Mouse (Mus musculus) forebrain, embryonic 15.5 days (tissue): ENCODE data around the gene Rcl1. TPM values are rescaled to one million over a fixed set of nuclear protein-coding genes. Genes with fewer than 3 reads are reported as not detected.

Experiments used
- ATAC-seq: fragments of 200-750 bp; cut with Nextera tagmentation; replicated peaks from 2 replicates; pipeline ENCODE4 v1.8.0; 2017; ENCODE audit warnings: mild to moderate bottlenecking, moderate TSS enrichment, moderate library complexity
- H3K27ac ChIP-seq: fragments of 300-500 bp; sonication (generic); replicated peaks from 2 replicates; pipeline ENCODE4 v1.5.1; 2015; ENCODE audit warnings: mild to moderate bottlenecking, inconsistent platforms
- H3K27me3 ChIP-seq: fragments of 300-500 bp; sonication (generic); 2 replicates; pipeline ENCODE4 v1.6.1; 2015; ENCODE audit warnings: inconsistent platforms
- H3K36me3 ChIP-seq: fragments of 300-500 bp; sonication (generic); 2 replicates; pipeline ENCODE4 v1.6.1; 2015; ENCODE audit warnings: mild to moderate bottlenecking, inconsistent platforms
- H3K4me1 ChIP-seq: fragments of 300-500 bp; sonication (generic); 2 replicates; pipeline ENCODE4 v1.6.1; 2015; ENCODE audit warnings: inconsistent platforms
- H3K4me2 ChIP-seq: fragments of 300-500 bp; sonication (generic); replicated peaks from 2 replicates; pipeline ENCODE4 v1.6.1; 2015; ENCODE audit warnings: mild to moderate bottlenecking, inconsistent platforms
- H3K4me3 ChIP-seq: fragments of 300-500 bp; sonication (generic); 2 replicates; pipeline ENCODE4 v1.5.1; 2015; ENCODE audit warnings: mild to moderate bottlenecking, inconsistent platforms
- H3K9ac ChIP-seq: fragments of 300-500 bp; sonication (generic); replicated peaks from 2 replicates; pipeline ENCODE4 v1.6.1; 2015; ENCODE audit warnings: mild to moderate bottlenecking, inconsistent platforms
- H3K9me3 ChIP-seq: fragments of 300-500 bp; sonication (generic); 2 replicates; pipeline ENCODE4 v1.6.1; 2016; ENCODE audit warnings: inconsistent platforms
- WGBS: fragments of 180-500 bp; shearing (Covaris S2); methylation state at CpG from one replicate; pipeline ENCODE4 v1.1.7; 2015; ENCODE audit warnings: mixed read lengths; 5-methylcytosine and 5-hydroxymethylcytosine counted together
- polyA plus RNA-seq: library from polyadenylated mRNA; unstranded; fragments of >200 nt; fragmentation: Nextera tagmentation; extraction: Ambion mirVana; gene quantifications from 2 replicates; pipeline ENCODE4 v1.2.1, GENCODE M21; 2015

The Rcl1 gene
- polyA plus RNA-seq, 1 experiment from 2014 or later: 37.0 TPM

DNA sequence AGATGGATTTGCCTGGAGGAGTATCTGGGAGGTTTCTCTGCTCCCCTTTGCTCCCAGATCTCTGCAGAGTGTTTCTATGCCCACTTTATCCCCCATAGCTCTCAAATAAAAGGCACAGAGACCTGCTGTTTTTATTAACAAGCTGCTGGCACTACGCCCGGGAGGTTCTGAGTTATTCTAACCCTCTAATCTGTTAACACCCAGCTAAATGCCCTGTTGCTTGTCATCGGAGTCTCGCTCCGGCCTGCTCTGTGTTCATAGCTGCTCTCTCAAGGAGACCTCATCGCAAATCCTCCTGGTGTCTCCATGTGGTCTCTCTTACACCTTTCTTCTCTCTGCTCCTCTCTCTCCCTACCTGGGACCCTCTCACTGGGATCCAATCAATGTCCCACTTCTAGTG is 26.4 kb upstream of the Rcl1 start:
- Histone ChIP-seq H3K4me2 (no peak overlapping the region), H3K4me1 (peaks cover 8% of the 10 kb centered on the region; the same call in 1 of the 2 replicates), H3K9ac (no peak overlapping the region), H3K27ac (no peak overlapping the region; the same call in 1 of the 2 replicates), H3K9me3 (no peaks in the 10 kb centered on the region), H3K27me3 (no peaks in the 10 kb centered on the region), H3K36me3 (no peaks in the 10 kb centered on the region), H3K4me3 (no peak overlapping the region)
- peak; percentile 72 for ATAC-seq
- 20% methylated on average over 6 of the region's 6 CpGs for WGBS

DNA sequence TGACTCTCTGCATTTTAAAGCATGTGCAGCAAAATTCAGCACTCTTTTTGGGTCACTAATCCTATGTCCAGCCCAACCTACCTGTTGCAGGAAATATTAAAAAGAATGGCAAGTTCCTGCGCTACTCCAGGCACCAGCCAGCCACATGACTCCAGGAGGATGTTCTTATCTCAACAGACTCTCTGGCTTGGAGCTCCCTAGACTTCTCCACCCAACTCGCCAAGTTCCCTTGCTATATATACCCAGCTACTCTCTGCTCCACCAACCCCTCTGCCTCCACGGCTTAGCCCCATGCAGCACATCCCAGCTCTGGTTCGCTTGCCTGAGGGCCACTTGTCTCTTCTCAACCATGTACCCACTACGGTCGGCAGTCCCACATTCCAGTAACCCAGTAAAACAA is 12.5 kb upstream of the Rcl1 start:
- no peaks in the 10 kb centered on the region for H3K9me3 ChIP-seq
- no peak overlapping the region for H3K4me3 ChIP-seq
- no peak overlapping the region for H3K4me2 ChIP-seq
- no peaks in the 10 kb centered on the region for H3K4me1 ChIP-seq
- no peaks in the 10 kb centered on the region for H3K27me3 ChIP-seq
- 88% methylated on average over 6 of the region's 6 CpGs for WGBS
- no peak overlapping the region for H3K9ac ChIP-seq
- H3K36me3 ChIP-seq: no peaks in the 10 kb centered on the region
- H3K27ac ChIP-seq: no peak overlapping the region
- no peak for ATAC-seq

DNA sequence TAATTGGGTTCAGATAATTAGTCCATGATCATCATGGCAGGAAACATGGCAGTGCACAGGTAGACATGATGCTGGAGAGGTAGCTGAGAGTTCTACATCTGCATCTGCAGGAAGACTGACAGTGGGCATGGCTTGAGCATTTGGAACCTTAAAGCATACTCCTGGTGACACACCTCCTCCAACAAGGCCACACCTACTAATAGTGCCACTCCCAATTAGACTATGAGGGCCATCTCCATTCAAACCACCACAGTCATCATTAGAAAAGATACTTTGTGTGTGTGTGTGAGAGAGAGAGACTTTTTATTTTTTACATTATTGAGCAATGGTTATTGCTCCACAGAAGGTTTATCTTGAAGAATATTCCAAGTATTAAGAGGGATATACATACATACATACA is 9.0 kb upstream of the Rcl1 start:
- H3K27me3 ChIP-seq: no peaks in the 10 kb centered on the region
- no peak overlapping the region for H3K9ac ChIP-seq
- no peaks in the 10 kb centered on the region for H3K9me3 ChIP-seq
- no peak overlapping the region for H3K4me3 ChIP-seq
- no peak overlapping the region for H3K27ac ChIP-seq
- no peak overlapping the region for H3K4me2 ChIP-seq
- H3K4me1 ChIP-seq: no peaks in the 10 kb centered on the region
- ATAC-seq: no peak
- no peaks in the 10 kb centered on the region for H3K36me3 ChIP-seq

DNA sequence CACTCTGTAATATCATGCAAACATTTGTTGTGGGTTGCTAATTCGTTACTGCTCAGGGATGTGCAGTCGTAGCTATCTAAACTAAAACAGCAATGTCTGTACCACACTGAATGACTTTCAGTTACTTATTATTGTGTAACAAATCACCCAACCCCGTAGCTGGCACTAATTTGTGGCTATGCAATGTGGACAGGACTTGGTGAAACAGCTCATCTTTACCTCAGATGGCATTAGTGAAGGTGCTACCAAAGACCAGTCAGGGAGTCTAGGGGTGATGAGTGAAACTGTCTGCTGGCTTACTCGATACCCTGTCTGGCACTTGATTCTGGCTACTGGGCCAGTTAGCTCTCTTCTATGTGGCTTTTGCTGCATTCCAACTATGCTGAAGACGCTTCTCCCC is 2.1 kb upstream of the Rcl1 start:
- Histone ChIP-seq H3K27me3 (no peaks in the 10 kb centered on the region), H3K4me3 (no peak overlapping the region), H3K9ac (no peak overlapping the region), H3K27ac (no peak overlapping the region), H3K9me3 (no peaks in the 10 kb centered on the region), H3K4me1 (peaks cover 14% of the 10 kb centered on the region), H3K4me2 (no peak overlapping the region), H3K36me3 (no peaks in the 10 kb centered on the region)
- no peak for ATAC-seq
- WGBS: 72% methylated on average over 5 of the region's 5 CpGs

DNA sequence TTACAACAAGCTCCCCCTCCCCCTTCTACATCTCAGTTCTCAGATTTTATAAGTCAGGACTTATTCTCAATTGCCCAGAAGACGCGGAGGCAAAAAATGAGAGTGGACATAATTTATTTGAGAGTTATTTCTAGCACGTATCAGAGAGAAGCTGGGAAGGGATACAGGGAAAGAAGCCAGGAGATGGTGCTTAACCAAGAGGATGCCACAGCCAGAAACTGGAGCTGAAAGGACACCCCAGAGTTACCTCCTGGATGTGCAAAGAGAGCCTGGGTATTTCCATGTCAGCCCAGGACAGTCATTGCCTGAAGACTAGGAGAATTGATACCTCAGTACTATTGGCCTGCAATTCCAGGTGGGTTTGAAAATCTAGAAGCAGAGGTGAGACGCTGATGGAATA is 1.6 kb upstream of the Rcl1 start:
- no peaks in the 10 kb centered on the region for H3K36me3 ChIP-seq
- no peaks in the 10 kb centered on the region for H3K27me3 ChIP-seq
- H3K9me3 ChIP-seq: no peaks in the 10 kb centered on the region
- H3K27ac ChIP-seq: no peak overlapping the region
- WGBS: 77% methylated on average over 4 of the region's 4 CpGs
- no peak overlapping the region for H3K4me3 ChIP-seq
- no peak for ATAC-seq
- H3K4me1 ChIP-seq: peaks cover 14% of the 10 kb centered on the region
- peak overlapping the region; percentile 80; the same call in 1 of the 2 replicates for H3K4me2 ChIP-seq
- H3K9ac ChIP-seq: no peak overlapping the region

DNA sequence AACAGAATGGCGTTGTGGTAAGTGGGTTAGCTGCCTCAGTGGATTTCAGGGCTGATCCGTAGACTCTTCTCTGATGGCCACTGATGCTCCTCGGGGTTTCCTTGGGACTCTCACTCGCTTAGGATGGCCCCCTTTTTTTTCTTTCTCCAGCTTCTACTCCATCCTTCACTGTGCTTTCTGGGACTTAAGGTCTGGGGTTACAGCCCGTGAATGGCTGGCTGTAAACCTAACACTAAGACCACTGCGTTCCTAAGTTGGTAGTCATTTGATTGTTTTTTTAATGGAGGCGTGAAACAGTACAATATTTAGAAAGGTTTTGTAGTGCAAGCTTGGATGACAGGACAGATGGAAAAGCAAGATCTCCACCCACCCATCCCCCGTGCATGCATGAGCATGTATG is 914 bp upstream of the Rcl1 start:
- no peaks in the 10 kb centered on the region for H3K36me3 ChIP-seq
- WGBS: 24% methylated on average over 8 of the region's 8 CpGs
- peaks cover 14% of the 10 kb centered on the region for H3K4me1 ChIP-seq
- peak overlapping the region; percentile 88 for H3K4me3 ChIP-seq
- no peak overlapping the region for H3K27ac ChIP-seq
- no peaks in the 10 kb centered on the region for H3K27me3 ChIP-seq
- no peak for ATAC-seq
- peak overlapping the region; percentile 80 for H3K4me2 ChIP-seq
- H3K9me3 ChIP-seq: no peaks in the 10 kb centered on the region
- H3K9ac ChIP-seq: peak overlapping the region; percentile 58

DNA sequence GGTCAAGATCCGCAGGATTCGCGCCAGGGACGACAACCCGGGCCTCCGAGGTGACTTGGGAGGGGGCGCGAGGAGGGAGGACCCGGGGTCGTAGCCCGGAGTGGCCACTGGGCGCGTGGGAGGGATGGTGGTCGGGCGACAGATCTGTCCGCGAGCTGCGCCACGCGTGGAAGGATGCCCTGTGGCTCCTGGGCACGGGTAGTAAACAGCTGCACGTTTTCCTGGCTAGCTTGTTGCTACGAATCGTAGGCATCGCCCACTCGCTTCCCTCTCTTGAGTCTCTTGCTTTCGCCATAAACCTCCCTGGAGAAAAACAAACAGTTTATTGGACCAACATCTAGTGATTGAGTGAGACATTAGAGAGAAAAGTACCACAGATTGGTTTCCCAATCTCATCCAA is 416 bp downstream of the Rcl1 start:
- Histone ChIP-seq H3K4me2 (peak overlapping the region; percentile 80), H3K27ac (no peak overlapping the region), H3K4me3 (peak overlapping the region; percentile 88), H3K4me1 (peaks cover 14% of the 10 kb centered on the region), H3K36me3 (no peaks in the 10 kb centered on the region), H3K27me3 (no peaks in the 10 kb centered on the region), H3K9ac (peak overlapping the region; percentile 70), H3K9me3 (no peaks in the 10 kb centered on the region)
- WGBS: under 1% methylated on average over 27 of the region's 27 CpGs
- ATAC-seq: peak; percentile 29

DNA sequence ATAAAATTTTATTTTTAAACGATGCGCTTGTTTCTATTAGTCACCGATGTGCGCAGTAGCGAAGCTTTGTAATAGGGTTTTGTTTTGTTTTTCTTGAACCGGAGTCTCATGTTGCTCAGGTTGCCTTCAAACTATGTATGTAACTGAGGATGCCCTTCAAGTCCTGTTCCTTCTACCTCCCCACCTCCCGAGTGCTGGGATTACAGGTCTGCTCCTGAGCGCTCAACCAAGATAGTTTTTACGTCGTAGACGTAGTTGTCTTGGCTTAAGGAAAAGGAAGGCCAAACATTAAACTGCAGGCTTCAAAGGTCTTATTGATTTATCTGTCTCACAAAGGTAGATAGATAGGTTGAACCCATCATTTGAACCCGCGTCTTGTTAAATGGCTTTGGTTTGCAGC is 923 bp downstream of the Rcl1 start:
- H3K27ac ChIP-seq: no peak overlapping the region
- H3K4me3 ChIP-seq: peak overlapping the region; percentile 88
- peaks cover 14% of the 10 kb centered on the region for H3K4me1 ChIP-seq
- WGBS: 16% methylated on average over 13 of the region's 13 CpGs
- no peaks in the 10 kb centered on the region for H3K36me3 ChIP-seq
- H3K9me3 ChIP-seq: no peaks in the 10 kb centered on the region
- peak overlapping the region; percentile 80 for H3K4me2 ChIP-seq
- H3K27me3 ChIP-seq: no peaks in the 10 kb centered on the region
- H3K9ac ChIP-seq: peak overlapping the region; percentile 70
- ATAC-seq: no peak

DNA sequence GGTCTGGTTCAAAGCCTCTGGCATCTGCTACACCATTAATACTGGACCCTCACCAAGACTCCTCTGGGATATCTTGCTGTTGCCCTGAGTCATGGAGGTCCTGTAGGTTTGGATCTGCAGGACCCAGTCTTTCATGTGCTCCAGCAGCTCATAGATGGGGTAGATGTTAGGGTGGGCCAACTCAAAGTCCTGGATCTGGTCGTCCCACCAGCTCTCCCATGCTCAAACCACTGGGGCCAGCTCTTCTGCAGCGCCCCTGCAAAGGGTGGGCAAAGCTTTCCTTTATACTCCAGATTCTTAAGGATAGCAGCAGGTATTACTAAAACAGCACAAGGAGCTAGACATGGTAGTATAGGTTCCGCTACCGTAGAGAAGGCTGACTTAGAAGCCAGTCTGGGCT is 4.6 kb downstream of the Rcl1 start:
- H3K4me3 ChIP-seq: no peak overlapping the region
- ATAC-seq: no peak
- H3K36me3 ChIP-seq: no peaks in the 10 kb centered on the region
- H3K9ac ChIP-seq: no peak overlapping the region
- WGBS: 97% methylated on average over 4 of the region's 4 CpGs
- H3K9me3 ChIP-seq: no peaks in the 10 kb centered on the region
- no peak overlapping the region for H3K27ac ChIP-seq
- H3K4me2 ChIP-seq: no peak overlapping the region
- peaks cover 4% of the 10 kb centered on the region; the same call in 1 of the 2 replicates for H3K4me1 ChIP-seq
- H3K27me3 ChIP-seq: no peaks in the 10 kb centered on the region

DNA sequence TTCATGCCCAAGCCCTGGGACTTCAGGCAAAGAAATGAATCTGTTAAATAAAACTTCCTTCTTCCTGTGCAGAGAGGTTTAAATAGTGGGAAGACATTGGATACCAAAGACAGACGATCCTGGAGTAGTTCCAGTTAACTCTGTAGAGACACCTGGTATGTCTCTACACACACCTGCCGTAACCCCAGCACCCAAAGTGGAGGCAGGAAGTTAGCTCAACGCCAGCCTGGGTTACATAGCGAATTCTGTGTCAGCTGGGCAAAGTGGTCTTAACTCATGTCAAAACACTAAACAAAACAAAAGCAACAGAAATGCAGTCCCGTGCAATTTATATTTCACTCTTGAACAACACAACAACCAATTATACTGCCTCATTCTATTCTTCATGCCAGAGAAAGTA is 5.1 kb downstream of the Rcl1 start:
- Histone ChIP-seq H3K27ac (no peak overlapping the region), H3K9me3 (no peaks in the 10 kb centered on the region), H3K4me1 (peaks cover 4% of the 10 kb centered on the region; the same call in 1 of the 2 replicates), H3K36me3 (no peaks in the 10 kb centered on the region), H3K9ac (no peak overlapping the region), H3K4me3 (no peak overlapping the region), H3K27me3 (no peaks in the 10 kb centered on the region), H3K4me2 (no peak overlapping the region)
- no peak for ATAC-seq
- 87% methylated on average over 5 of the region's 5 CpGs for WGBS

DNA sequence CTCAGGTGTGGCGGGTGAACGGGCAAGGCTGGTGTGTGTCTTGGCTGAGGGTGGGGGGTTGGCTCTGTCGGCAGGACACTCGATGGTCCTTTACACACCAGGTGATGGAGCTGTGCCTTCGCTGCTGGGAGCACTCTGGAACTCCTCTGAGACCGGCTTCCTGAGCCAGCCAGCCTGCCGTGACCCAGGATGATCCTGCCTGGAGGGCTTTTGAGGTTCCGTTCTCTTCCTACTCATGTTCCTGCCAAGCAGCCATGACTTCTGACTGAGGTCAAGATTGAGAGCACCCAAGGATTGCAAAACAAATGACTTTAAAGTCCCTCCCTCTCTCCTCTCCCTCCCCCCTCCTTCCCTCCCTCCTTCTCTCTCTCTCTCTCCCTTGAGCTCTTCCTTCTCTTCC is 11.5 kb downstream of the Rcl1 start:
- Histone ChIP-seq H3K9ac (no peak overlapping the region), H3K4me2 (no peak overlapping the region), H3K27me3 (no peaks in the 10 kb centered on the region), H3K4me3 (no peak overlapping the region), H3K27ac (no peak overlapping the region), H3K36me3 (no peaks in the 10 kb centered on the region; the same call in 1 of the 2 replicates), H3K9me3 (no peaks in the 10 kb centered on the region), H3K4me1 (no peaks in the 10 kb centered on the region)
- ATAC-seq: no peak
- WGBS: 94% methylated on average over 8 of the region's 8 CpGs

DNA sequence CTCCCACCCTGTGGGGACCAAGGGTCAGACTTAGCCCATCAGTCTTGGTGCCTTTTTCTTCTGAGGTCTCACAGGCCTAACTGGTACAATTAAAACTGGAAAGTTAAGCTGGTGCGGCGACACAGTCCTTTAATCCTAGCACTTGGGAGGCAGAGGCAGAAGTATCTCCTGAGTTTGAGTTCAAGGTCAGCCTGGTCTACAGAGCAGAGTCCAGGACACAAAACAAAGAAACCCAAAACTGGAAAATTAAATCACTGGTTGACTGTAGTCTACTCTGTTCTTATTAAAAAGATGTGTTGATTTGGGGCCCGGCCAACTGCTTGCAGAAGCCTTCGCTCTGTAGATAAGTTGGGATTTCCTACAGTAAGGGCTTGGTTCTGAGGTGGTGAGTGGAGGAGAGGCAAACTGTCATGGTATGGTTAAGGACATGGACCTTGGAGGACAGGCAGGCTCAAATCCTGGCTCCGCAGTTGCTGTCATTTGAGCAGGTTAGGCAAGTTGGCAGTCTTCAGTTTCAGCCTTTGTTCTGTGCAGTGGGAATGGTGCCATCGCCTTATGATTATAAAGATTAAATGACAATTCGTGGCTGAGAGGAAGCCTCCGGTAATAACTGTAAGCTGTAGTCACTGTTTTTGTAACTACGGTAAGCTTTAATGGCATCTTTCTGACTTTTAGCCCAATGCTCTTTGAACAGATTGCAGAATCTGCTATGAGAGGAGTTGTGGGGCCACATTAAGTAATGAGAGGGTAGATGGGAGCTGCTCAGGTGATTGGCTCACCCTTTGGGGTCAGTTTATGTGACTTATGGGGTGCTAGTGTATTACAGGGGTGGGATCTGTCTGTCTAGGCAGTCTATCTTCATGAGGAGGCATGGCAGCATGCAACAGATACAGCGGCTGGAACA is 12.8 kb downstream of the Rcl1 start:
- ATAC-seq: no peak
- no peaks in the 10 kb centered on the region for H3K9me3 ChIP-seq
- H3K36me3 ChIP-seq: peaks cover 5% of the 10 kb centered on the region
- no peaks in the 10 kb centered on the region for H3K4me1 ChIP-seq
- H3K27me3 ChIP-seq: no peaks in the 10 kb centered on the region
- WGBS: 95% methylated on average over 10 of the region's 10 CpGs
- no peak overlapping the region for H3K27ac ChIP-seq
- no peak overlapping the region for H3K4me3 ChIP-seq
- no peak overlapping the region for H3K4me2 ChIP-seq
- no peak overlapping the region for H3K9ac ChIP-seq

DNA sequence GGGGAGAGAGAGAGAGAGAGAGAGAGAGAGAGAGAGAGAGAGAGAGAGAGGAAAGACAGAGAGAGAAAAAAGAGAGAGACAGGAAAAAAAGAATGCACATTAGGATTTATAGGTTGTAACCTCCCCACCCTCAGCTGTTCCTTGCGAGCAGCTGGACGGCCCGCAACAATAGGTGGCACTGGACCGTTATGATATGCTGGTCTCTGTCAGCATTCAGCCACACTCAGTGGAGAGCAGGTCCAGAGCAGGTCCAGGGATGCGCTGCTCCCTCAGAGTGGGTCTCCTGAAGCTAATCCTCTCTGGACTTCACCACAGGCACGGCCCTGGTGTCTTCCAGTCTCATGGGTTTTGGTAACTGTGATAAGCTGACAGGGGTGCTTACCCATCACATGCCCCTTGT is 15.6 kb downstream of the Rcl1 start:
- H3K27me3 ChIP-seq: no peaks in the 10 kb centered on the region
- H3K4me2 ChIP-seq: no peak overlapping the region
- H3K4me3 ChIP-seq: no peak overlapping the region
- 83% methylated on average over 6 of the region's 6 CpGs for WGBS
- H3K9ac ChIP-seq: no peak overlapping the region
- peaks cover 8% of the 10 kb centered on the region for H3K36me3 ChIP-seq
- no peaks in the 10 kb centered on the region for H3K4me1 ChIP-seq
- no peaks in the 10 kb centered on the region for H3K9me3 ChIP-seq
- ATAC-seq: no peak
- no peak overlapping the region for H3K27ac ChIP-seq
